Mouse (Mus musculus): ENCODE results near the gene Kif1a. TPM values are rescaled to one million over a fixed set of nuclear protein-coding genes. Genes with fewer than 3 reads are reported as not detected.

The Kif1a gene
- polyA plus RNA-seq, 1 experiment from 2014 or later, result 129 TPM

DNA sequence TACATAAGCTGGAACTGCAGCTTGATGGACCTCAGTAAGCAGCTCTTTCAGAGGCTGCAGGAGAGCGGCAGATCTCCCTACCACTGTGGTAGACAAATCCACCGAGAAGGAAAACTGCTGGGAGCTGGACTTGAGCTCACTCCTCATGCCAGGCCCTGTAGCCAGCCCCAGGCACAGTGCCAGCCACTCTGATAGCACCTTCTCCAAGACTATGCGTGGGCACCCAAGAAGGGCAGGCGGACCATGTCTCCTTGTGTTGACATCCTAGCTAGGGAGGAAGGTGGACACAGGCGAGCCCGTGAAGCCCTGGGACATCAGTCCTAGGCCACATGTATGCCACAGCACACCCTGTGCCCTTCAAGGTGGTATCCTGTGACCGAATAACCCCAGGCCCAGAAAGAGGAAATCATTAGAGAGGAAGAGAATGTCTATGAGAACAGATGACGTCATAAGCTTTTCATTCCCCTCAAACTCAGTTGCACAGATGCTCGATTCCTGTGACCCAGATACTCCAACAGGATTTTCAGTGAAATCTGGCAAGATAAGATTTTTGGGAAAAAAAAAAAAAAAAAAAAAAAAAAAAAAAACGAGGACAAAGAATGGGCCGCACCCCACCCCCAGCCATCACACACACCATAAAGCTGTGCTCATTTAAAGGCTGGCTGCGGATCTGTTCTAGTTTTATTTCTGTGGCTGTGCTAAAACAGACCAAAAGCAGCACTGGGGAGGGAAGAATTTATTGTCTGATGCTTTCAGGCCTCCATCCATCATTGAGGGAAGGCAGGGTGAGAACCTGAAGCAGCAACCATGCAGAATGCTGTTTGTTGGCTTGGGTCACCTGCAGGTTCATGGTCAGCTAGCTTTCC, 18.1 kb downstream of the Kif1a start:
- Histone ChIP-seq H3K27me3 (no peaks in the 10 kb centered on the region), H3K9me3 (no peaks in the 10 kb centered on the region), H3K27ac (no peak overlapping the region), H3K4me3 (replicated peaks) (no peak overlapping the region), H3K4me2 (no peak overlapping the region), H3K36me3 (replicated peaks) (peaks cover 42% of the 10 kb centered on the region), H3K9ac (no peak overlapping the region), H3K4me1 (peaks cover 39% of the 10 kb centered on the region)
- ATAC-seq (ENCODE audit: low FRiP score), result no peak
- 87% methylated on average over 12 of the region's 12 CpGs for WGBS

DNA sequence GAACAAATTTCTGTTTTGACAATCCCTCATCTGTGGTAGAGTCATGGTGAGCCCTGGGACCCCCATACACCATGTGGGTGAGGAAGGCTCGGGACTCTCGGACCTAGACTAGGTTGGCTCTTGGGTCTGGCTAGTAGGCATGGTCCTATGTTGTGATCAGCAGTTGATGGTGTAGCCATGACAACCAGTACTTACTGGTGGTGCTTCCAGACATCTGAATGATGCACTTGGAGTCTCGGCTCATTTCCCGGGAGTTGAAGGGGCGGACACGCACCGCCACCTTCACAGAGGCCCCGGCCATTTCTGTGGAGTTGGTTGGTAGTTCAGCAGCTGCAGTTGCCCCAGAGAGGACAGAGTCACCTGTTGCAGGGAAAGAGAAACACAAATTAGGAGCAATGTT, 19.6 kb downstream of the Kif1a start:
- Histone ChIP-seq H3K9ac (no peak overlapping the region), H3K4me2 (no peak overlapping the region), H3K27ac (0 out of 2 replicates have a peak overlapping the region, but pooled peaks have one; percentile 8), H3K4me3 (replicated peaks) (no peak overlapping the region), H3K4me1 (peaks cover 41% of the 10 kb centered on the region), H3K27me3 (no peaks in the 10 kb centered on the region), H3K36me3 (replicated peaks) (peaks cover 44% of the 10 kb centered on the region), H3K9me3 (no peaks in the 10 kb centered on the region)
- ATAC-seq (ENCODE audit: low FRiP score), result no peak
- WGBS, result 80% methylated on average over 8 of the region's 8 CpGs

DNA sequence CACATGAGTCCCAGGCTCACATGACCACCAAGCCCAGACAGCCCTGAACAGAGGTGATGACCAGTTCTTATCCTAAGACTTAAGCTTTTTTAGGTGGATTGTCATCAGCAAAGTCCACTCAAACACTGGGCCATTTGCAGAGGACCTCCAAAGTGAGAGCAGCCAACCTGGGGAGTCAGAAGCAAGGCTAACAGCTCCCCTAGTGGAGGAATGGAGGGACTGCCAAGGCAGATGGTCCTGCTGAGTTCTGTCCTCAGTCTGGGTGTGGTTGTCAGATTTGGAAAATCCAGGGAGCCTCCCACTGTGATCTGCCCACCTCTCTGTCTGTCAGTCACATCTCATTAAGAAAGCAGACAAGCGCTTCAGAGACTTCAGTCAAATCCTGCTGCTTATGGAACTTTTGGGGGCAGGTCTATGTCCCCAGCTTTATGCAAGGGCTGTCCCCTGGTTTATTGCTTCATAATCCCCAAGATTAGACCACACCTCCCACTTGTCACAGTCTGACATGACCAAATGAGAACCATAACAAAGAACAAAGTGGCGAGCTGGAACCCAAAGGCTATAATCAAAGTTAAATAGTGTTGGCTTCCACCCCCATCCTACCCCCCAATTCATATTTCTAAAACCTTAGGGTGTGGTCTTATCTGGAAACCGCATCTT, 20.7 kb downstream of the Kif1a start:
- H3K4me3 ChIP-seq (replicated peaks), result no peak overlapping the region
- H3K9me3 ChIP-seq, result no peaks in the 10 kb centered on the region
- H3K9ac ChIP-seq, result no peak overlapping the region
- no peak for ATAC-seq (ENCODE audit: low FRiP score)
- H3K27ac ChIP-seq, result no peak overlapping the region
- WGBS, result 71% methylated on average over 3 of the region's 3 CpGs
- H3K4me1 ChIP-seq, result peaks cover 41% of the 10 kb centered on the region
- no peak overlapping the region for H3K4me2 ChIP-seq
- H3K36me3 ChIP-seq (replicated peaks), result peaks cover 47% of the 10 kb centered on the region
- H3K27me3 ChIP-seq, result no peaks in the 10 kb centered on the region

DNA sequence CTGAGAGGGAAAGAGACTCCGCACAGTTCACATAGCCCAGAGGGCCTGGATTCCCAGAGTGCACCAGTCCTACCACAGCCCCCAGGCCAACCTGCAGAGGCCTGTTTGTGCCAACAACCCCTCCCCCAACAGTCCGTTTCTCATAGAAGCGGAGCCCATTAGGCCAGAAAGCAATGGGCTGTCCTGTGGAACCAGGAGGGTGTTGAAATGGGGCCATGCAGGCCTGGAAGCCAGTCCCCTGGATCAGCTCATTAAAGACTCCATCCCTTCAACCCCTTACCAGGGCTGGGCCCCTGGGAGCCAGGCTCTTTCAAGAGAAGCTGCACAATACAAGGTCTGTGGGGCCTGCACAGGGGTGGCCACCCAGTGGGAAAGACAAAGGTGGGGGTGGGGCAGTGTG, 22.1 kb downstream of the Kif1a start:
- H3K4me3 ChIP-seq (replicated peaks), result no peak overlapping the region
- no peaks in the 10 kb centered on the region for H3K9me3 ChIP-seq
- H3K27ac ChIP-seq, result peak overlapping the region; percentile 93
- no peaks in the 10 kb centered on the region for H3K27me3 ChIP-seq
- H3K4me1 ChIP-seq, result peaks cover 29% of the 10 kb centered on the region
- peaks cover 61% of the 10 kb centered on the region for H3K36me3 ChIP-seq (replicated peaks)
- ATAC-seq (ENCODE audit: low FRiP score), result peak; percentile 89
- WGBS, result 10% methylated on average over 3 of the region's 3 CpGs
- no peak overlapping the region for H3K9ac ChIP-seq
- H3K4me2 ChIP-seq, result peak overlapping the region; percentile 2; the same call in 1 of the 2 replicates

DNA sequence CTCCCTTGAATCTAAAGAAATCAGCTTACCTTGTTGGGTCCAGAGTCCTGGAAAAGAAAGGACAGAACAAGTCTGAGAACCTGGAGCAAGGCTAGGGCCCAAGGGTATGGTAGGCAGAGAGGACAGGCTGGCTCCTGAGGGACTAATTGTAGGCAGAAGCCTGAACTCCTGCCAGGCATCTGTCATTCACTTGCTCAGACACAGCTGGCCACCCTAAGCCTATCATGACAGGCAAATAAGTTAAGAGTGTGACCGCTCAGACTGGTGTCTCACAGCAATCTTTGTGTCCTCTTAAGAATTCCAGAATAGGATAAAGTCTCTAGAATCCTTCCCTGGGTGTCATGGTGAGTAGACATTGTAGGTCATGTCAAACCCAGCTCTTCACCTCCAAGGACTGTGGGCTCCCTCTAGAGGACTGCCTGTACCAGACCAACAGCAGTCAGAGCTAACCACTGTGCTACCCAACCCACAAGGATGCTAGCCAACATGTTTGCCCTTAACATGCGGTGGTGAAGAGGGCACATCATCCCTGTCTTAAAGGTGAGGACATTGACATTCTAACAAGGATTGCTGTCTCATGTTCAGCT, 29.4 kb downstream of the Kif1a start:
- H3K4me1 ChIP-seq, result peaks cover 15% of the 10 kb centered on the region; the same call in 1 of the 2 replicates
- H3K9ac ChIP-seq, result no peak overlapping the region
- no peak overlapping the region for H3K4me2 ChIP-seq
- 82% methylated on average over 2 of the region's 2 CpGs for WGBS
- peaks cover 89% of the 10 kb centered on the region for H3K36me3 ChIP-seq (replicated peaks)
- H3K9me3 ChIP-seq, result no peaks in the 10 kb centered on the region
- H3K27ac ChIP-seq, result peak overlapping the region; percentile 80
- no peak; the same call in 1 of the 2 replicates for ATAC-seq (ENCODE audit: low FRiP score)
- H3K27me3 ChIP-seq, result no peaks in the 10 kb centered on the region
- no peak overlapping the region for H3K4me3 ChIP-seq (replicated peaks)

DNA sequence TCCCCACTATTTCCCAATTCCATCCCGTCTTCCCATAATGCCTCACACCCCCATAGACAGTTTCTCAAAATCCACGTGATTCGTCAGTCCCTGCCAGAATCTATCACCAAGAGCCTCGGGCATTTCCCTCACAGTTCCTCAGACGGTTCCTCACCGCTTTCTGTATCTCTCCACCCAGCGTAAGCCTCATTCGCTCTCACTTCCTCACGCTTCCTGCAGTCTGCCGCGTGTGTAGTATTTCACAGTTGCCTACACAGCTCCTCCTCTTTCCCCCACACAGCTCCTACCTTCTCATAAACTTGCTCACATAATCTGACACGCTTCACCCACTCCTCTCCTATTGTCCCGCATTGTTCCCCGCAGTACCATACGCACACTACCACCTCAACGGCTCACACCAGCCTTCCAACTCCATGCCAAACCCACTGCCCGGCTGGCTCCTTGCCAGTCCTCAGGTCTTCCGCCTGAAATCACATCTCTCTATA, 30.2 kb downstream of the Kif1a start:
- Histone ChIP-seq H3K9me3 (no peaks in the 10 kb centered on the region), H3K27ac (peak overlapping the region; percentile 80), H3K4me2 (no peak overlapping the region)

DNA sequence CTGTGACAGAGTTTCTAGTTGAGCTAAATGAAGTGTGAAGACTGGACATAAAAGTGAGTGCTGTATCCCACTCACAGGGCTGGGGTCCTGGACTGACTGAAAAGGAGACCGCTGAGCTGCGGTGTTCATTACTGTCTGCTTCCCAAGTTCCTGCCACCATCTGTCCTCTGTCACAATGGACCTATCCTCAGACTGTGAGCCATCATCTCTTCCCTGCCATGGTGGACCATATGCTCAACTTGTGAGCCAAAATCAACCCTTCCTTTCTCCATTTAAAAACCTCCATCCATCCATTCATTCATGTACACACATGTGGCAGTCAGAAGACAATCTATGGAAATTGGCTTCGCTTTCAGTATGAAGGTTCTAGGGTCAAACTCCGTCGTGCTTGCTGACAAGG, 30.9 kb downstream of the Kif1a start:
- ATAC-seq (ENCODE audit: low FRiP score), result no peak
- Histone ChIP-seq H3K4me1 (peaks cover 15% of the 10 kb centered on the region; the same call in 1 of the 2 replicates), H3K36me3 (replicated peaks) (peaks cover 89% of the 10 kb centered on the region), H3K27ac (peak overlapping the region; percentile 80), H3K4me3 (replicated peaks) (no peak overlapping the region), H3K27me3 (no peaks in the 10 kb centered on the region), H3K4me2 (no peak overlapping the region), H3K9ac (no peak overlapping the region), H3K9me3 (no peaks in the 10 kb centered on the region)
- WGBS, result 91% methylated on average over 5 of the region's 5 CpGs

More for the DNA sequence above, 30.2 kb downstream of the Kif1a start:
- ATAC-seq (ENCODE audit: low FRiP score), result peak; percentile 81; the same call in 1 of the 2 replicates
- Histone ChIP-seq H3K4me3 (replicated peaks) (no peak overlapping the region), H3K4me1 (peaks cover 15% of the 10 kb centered on the region; the same call in 1 of the 2 replicates), H3K36me3 (replicated peaks) (peaks cover 89% of the 10 kb centered on the region), H3K9ac (no peak overlapping the region), H3K27me3 (no peaks in the 10 kb centered on the region)
- 73% methylated on average over 18 of the region's 18 CpGs for whole genome bisulfite sequencing

DNA sequence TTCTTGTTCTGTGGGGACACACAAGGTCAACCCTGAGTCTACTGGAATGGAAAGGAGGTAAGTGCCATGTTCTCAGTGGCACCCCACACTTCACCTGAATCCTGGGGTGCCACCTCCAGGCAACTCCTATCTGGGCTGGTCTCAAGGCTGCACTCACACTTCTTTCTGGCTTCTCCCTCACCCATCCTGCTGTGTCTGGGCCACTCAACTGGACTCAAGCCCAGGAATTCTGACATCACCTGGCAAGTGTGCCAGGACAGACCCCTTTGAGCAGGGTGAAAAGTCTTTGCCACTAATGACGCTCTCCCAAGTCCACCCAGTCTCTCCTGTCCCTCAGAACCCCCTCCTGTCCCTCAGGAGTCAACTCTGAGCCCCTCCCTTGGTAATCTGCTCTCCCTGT, 33.2 kb downstream of the Kif1a start:
- no peak overlapping the region for H3K4me2 ChIP-seq
- no peak overlapping the region for H3K9ac ChIP-seq
- no peak overlapping the region for H3K27ac ChIP-seq
- ATAC-seq (ENCODE audit: low FRiP score), result no peak
- H3K36me3 ChIP-seq (replicated peaks), result peaks cover 89% of the 10 kb centered on the region
- no peaks in the 10 kb centered on the region for H3K9me3 ChIP-seq
- H3K27me3 ChIP-seq, result no peaks in the 10 kb centered on the region
- WGBS, result 85% methylated on average over 1 of the region's 1 CpGs
- peaks cover 15% of the 10 kb centered on the region; the same call in 1 of the 2 replicates for H3K4me1 ChIP-seq
- no peak overlapping the region for H3K4me3 ChIP-seq (replicated peaks)

DNA sequence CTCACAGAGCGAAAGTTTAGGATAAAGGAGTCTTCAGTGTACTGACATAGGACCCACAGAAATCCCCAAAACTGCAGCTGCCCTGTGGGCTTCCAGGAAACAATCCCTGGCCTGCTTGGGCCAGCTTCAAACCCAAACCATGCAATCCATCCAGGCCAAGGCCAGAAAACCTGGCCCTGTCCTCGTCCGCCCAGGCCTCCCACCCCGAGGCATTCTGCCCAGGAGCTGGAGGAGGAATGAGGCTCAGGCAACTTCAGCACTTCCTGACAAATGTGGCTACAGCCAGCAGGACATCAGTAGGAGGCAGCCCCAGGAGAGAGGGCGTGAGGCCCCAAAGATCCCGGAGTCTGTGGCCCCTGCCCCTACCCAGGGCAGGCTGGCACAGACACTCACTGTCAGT, 36.1 kb downstream of the Kif1a start:
- 88% methylated on average over 6 of the region's 6 CpGs for WGBS
- H3K4me1 ChIP-seq, result no peaks in the 10 kb centered on the region
- H3K4me3 ChIP-seq (replicated peaks), result no peak overlapping the region
- H3K27me3 ChIP-seq, result no peaks in the 10 kb centered on the region
- no peak overlapping the region for H3K27ac ChIP-seq
- ATAC-seq (ENCODE audit: low FRiP score), result no peak
- H3K9me3 ChIP-seq, result no peaks in the 10 kb centered on the region
- no peak overlapping the region for H3K9ac ChIP-seq
- peaks cover 94% of the 10 kb centered on the region for H3K36me3 ChIP-seq (replicated peaks)
- no peak overlapping the region for H3K4me2 ChIP-seq

DNA sequence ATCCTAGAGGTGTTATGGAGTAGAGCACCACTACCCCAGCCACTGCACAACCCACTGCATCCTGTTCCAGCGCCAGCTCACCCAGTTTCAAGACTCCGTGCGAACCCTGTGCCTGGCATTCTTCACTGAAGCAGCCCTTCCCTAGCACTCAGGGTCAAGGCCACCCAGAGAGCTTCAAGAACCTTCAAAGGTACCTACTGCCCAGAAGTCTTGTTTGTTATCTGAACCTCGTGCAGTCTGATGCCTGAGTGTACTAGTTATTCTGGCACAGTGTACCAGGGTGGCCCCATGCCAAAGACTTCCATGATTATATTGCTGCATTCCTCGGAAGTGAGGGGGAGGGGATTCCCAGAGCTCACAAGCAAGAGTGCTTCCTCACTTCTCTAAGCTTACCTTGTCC, 38.1 kb downstream of the Kif1a start:
- Histone ChIP-seq H3K27ac (no peak overlapping the region), H3K9ac (0 out of 2 replicates have a peak overlapping the region, but pooled peaks have one; percentile 4), H3K4me1 (no peaks in the 10 kb centered on the region), H3K36me3 (replicated peaks) (peaks cover 96% of the 10 kb centered on the region), H3K9me3 (no peaks in the 10 kb centered on the region), H3K4me3 (replicated peaks) (no peak overlapping the region), H3K27me3 (no peaks in the 10 kb centered on the region), H3K4me2 (no peak overlapping the region)
- 82% methylated on average over 5 of the region's 5 CpGs for WGBS
- ATAC-seq (ENCODE audit: low FRiP score), result no peak

DNA sequence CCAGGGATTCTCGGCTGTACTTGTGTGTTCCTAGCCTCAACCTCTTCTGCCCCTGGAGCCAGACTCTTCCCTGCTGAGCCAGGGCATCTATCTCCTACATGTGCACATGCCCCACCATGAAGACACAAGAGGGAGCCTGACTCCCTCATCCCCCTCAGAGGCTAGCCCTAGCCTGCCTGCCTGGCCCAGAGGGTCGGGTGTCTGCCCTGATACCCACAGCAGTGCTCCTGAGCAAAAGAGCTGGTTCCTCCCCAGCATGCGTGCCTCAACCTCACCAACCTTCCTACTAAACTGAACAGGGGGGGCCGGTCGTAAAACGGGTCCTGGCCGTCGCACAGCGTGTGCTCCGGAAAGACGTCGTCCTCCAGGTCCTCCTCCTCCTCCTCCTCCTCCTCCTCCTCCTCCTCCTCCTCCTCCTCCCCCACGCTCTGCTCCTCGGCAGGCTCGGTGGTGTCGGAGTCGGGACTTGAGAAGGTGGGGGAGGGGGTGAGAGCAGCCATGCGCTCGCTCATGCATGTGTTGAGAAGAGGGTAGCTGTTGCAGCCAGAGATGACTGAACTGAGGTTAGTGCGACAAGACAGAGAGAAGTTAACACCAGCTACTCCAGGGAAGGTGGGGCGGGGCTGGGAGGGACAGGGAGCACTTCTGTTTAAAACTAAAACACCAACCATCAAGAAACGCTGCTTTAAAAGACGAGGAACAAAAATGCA, 50.5 kb downstream of the Kif1a start:
- Histone ChIP-seq H3K36me3 (replicated peaks) (peaks cover 99% of the 10 kb centered on the region), H3K27me3 (no peaks in the 10 kb centered on the region), H3K4me3 (replicated peaks) (no peak overlapping the region), H3K4me1 (no peaks in the 10 kb centered on the region), H3K9ac (no peak overlapping the region; the same call in 1 of the 2 replicates), H3K4me2 (no peak overlapping the region), H3K27ac (no peak overlapping the region), H3K9me3 (no peaks in the 10 kb centered on the region)
- WGBS, result 77% methylated on average over 16 of the region's 23 CpGs
- ATAC-seq (ENCODE audit: low FRiP score), result no peak

DNA sequence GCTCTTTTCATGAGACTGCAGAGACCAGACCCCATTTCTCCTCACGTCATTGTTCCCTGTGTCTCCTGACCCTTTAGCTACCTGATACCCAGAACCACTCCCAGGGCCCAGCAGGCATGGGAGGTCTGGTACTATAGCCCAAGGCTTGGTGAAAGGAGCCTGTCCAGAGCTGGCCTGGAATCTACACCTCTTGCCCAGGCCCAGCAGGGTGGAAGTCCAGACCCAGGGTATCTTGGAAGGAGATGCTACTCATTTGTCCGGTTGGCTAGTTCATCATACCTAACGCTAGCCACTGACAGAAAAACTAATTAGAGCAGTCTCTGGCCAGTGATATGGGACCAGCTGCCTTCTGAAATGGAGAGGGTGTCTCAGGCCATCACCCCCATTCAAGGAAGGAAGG, 51.7 kb downstream of the Kif1a start:
- Histone ChIP-seq H3K36me3 (replicated peaks) (peaks cover 97% of the 10 kb centered on the region), H3K27ac (no peak overlapping the region), H3K9me3 (no peaks in the 10 kb centered on the region), H3K4me1 (no peaks in the 10 kb centered on the region), H3K4me3 (replicated peaks) (no peak overlapping the region), H3K27me3 (no peaks in the 10 kb centered on the region), H3K9ac (no peak overlapping the region), H3K4me2 (no peak overlapping the region)
- ATAC-seq (ENCODE audit: low FRiP score), result no peak
- WGBS, result 93% methylated on average over 3 of the region's 3 CpGs
